Mouse (Mus musculus): ENCODE data around the gene Mrpl58. TPM values are rescaled to one million over a fixed set of nuclear protein-coding genes. Genes with fewer than 3 reads are reported as not detected.

Mrpl58 gene
- polyA plus RNA-seq, 2 experiments = 37.8 to 90.7 TPM

GRCm38 (mm10) chr11:115425671-115426070 lies 22.1 kb downstream of the Mrpl58 start:
- Histone ChIP-seq H3K27me3 (ENCODE audit: control insufficient read depth, insufficient read depth, low read length) (no peaks in the 10 kb centered on the region), H3K9ac (replicated peaks) (no peak overlapping the region), H3K4me1 (replicated peaks; ENCODE audit: control insufficient read depth in 2 of 2, insufficient read depth in 2 of 2, low read length in 1 of 2) (peaks cover 8 to 9% of the 10 kb centered on the region in 2 experiments; a peak in 3 of 4 replicates), H3K4me2 (ENCODE audit: low read depth) (no peak overlapping the region), H3K36me3 (replicated peaks; ENCODE audit: control insufficient read depth, insufficient read depth, low read depth) (no peaks in the 10 kb centered on the region; the same call in 1 of the 2 replicates), H3K9me3 (ENCODE audit: control insufficient read depth, low read length) (no peaks in the 10 kb centered on the region), H3K27ac (no peak overlapping the region), H3K4me3 (ENCODE audit: insufficient read depth in 1 of 2, low read depth in 2 of 2, low read length in 2 of 2) (no peak overlapping the region)
- ATAC-seq (ENCODE audit: insufficient read depth) (no peak), DNase-seq (ENCODE audit: low read depth in 3 of 3, low spot score in 3 of 3) (no peak)
- TF ChIP-seq CTCF (IDR thresholded peaks at IDR 0.05; ENCODE audit: low read depth) (no peak), EP300 (IDR thresholded peaks at IDR 0.05; ENCODE audit: low read depth) (no peak)
- 73% methylated on average over 6 of the region's 6 CpGs for WGBS (ENCODE audit: insufficient replicate concordance)

DNA sequence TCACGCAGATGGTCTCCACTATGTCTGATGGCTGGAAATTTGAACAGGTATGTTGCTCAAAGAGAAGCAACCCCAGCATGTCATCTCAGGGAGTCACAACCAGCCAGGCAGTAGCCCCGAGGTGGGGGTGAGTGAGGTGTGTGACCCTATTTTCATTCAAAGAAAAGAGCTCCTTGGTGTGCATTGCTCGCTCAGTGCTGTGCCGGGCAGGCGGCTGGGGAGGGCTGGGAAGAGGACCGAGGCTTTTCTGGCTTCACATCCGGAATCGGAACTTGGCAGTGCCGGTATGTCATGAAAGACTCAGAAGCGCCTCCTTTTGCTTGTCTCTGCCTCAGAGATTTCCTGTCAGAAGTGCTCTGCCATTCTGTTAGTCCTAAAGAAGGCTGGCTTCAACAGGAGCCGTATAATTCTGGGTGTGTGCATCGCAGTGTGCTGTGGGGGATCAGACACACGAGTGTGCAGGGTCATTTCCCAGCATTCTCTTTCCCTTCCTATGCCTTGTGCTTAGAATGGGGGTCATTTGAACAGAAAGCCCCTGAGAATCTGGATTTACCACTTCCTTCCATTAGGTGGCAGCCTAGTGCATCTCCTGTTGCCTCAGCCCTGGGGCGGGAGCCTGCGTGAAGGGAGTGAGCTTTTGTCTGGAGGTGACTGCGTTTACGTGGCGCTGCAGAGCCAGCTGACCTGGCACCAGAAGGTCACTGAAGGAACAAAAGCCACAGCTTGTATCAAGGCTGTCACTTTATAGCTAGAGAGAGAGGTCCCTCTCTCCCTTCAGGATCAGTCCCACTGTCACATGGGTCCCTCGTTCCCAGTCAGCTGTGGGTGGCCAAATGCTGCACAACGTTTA lies 24.2 kb downstream of the Mrpl58 start:
- no peak for ATAC-seq (ENCODE audit: insufficient read depth)
- H3K27ac ChIP-seq = no peak overlapping the region
- H3K9me3 ChIP-seq (ENCODE audit: control insufficient read depth, low read length) = no peaks in the 10 kb centered on the region
- H3K9ac ChIP-seq (replicated peaks) = no peak overlapping the region
- H3K4me1 ChIP-seq (replicated peaks; ENCODE audit: control insufficient read depth in 2 of 2, insufficient read depth in 2 of 2, low read length in 1 of 2) = 0 out of 4 replicates have a peak, but pooled peaks cover 0 to 1% of the 10 kb centered on the region in 2 experiments
- no peaks in the 10 kb centered on the region for H3K27me3 ChIP-seq (ENCODE audit: control insufficient read depth, insufficient read depth, low read length)
- DNase-seq (ENCODE audit: low read depth in 3 of 3, low spot score in 3 of 3) = peak in 1 of 3 experiments; percentile 45
- WGBS (ENCODE audit: insufficient replicate concordance) = 46% methylated on average over 20 of the region's 20 CpGs
- no peak overlapping the region for H3K4me3 ChIP-seq (ENCODE audit: insufficient read depth in 1 of 2, low read depth in 2 of 2, low read length in 2 of 2)
- no peak for TF ChIP-seq EP300 (IDR thresholded peaks at IDR 0.05; ENCODE audit: low read depth)
- peak; percentile 88 for TF ChIP-seq CTCF (IDR thresholded peaks at IDR 0.05; ENCODE audit: low read depth)
- H3K4me2 ChIP-seq (ENCODE audit: low read depth) = no peak overlapping the region
- H3K36me3 ChIP-seq (replicated peaks; ENCODE audit: control insufficient read depth, insufficient read depth, low read depth) = no peaks in the 10 kb centered on the region; the same call in 1 of the 2 replicates

DNA sequence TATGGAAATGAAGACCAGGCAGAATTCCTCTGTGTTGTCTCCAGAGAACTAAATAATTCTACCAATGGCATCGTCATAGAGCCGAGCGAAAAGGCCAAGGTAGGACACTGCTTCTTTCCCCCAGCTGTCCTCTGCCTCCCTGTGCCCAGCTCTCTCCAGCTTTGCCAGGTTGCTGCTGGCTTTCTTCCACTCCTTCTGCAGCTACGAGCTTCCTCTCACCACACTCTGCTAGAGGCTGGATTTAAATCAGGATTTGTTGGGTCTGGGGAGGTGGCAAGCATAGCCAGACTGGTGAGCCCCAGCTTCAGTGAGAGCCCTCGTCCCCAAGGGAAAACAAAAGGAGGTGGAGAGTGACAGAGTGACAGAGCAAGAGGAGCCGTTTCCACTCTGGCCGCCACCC lies 25.8 kb downstream of the Mrpl58 start:
- DNase-seq (ENCODE audit: low read depth in 3 of 3, low spot score in 3 of 3) = no peak
- no peaks in the 10 kb centered on the region; the same call in 1 of the 2 replicates for H3K36me3 ChIP-seq (replicated peaks; ENCODE audit: control insufficient read depth, insufficient read depth, low read depth)

DNA sequence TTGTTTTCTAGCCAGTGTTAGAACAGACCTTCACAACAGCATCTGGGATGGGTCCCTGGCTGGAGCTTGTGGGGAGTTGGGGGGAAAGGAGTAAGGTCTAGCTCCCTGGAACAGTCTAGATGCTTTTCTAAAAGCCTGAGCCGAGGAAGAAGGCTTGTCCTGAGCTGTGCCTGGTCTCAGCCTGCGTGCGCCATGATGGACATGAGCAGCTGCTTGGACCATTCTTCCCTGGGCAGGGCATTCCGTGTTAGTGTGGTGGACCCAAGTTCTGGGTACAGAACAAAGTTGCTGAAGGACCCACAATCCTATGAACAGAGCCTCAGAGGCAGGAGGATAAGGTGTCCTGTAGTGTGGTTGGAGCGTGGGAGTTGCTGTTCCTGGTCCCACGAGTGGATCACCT lies 27.0 kb downstream of the Mrpl58 start:
- no peak overlapping the region for H3K4me2 ChIP-seq (ENCODE audit: low read depth)
- H3K4me3 ChIP-seq (ENCODE audit: insufficient read depth in 1 of 2, low read depth in 2 of 2, low read length in 2 of 2) = no peak overlapping the region
- 76% methylated on average over 6 of the region's 6 CpGs for WGBS (ENCODE audit: insufficient replicate concordance)
- H3K36me3 ChIP-seq (replicated peaks; ENCODE audit: control insufficient read depth, insufficient read depth, low read depth) = no peaks in the 10 kb centered on the region; the same call in 1 of the 2 replicates
- no peak overlapping the region for H3K27ac ChIP-seq
- no peak overlapping the region for H3K9ac ChIP-seq (replicated peaks)
- TF ChIP-seq EP300 (IDR thresholded peaks at IDR 0.05; ENCODE audit: low read depth) (no peak), CTCF (IDR thresholded peaks at IDR 0.05; ENCODE audit: low read depth) (no peak)
- no peaks in the 10 kb centered on the region for H3K9me3 ChIP-seq (ENCODE audit: control insufficient read depth, low read length)
- H3K27me3 ChIP-seq (ENCODE audit: control insufficient read depth, insufficient read depth, low read length) = peaks cover 3% of the 10 kb centered on the region; the same call in 1 of the 2 replicates
- DNase-seq (ENCODE audit: low read depth in 3 of 3, low spot score in 3 of 3) = no peak
- H3K4me1 ChIP-seq (replicated peaks; ENCODE audit: control insufficient read depth in 2 of 2, insufficient read depth in 2 of 2, low read length in 1 of 2) = peaks cover 0 to 3% of the 10 kb centered on the region in 2 experiments; a peak in 1 of 4 replicates
- no peak for ATAC-seq (ENCODE audit: insufficient read depth)

More for the DNA sequence above, 25.8 kb downstream of the Mrpl58 start:
- WGBS (ENCODE audit: insufficient replicate concordance) = 77% methylated on average over 7 of the region's 7 CpGs
- Histone ChIP-seq H3K27me3 (ENCODE audit: control insufficient read depth, insufficient read depth, low read length) (no peaks in the 10 kb centered on the region), H3K9me3 (ENCODE audit: control insufficient read depth, low read length) (no peaks in the 10 kb centered on the region), H3K4me1 (replicated peaks; ENCODE audit: control insufficient read depth in 2 of 2, insufficient read depth in 2 of 2, low read length in 1 of 2) (0 out of 4 replicates have a peak, but pooled peaks cover 0 to 1% of the 10 kb centered on the region in 2 experiments), H3K27ac (no peak overlapping the region), H3K4me3 (ENCODE audit: insufficient read depth in 1 of 2, low read depth in 2 of 2, low read length in 2 of 2) (no peak overlapping the region), H3K9ac (replicated peaks) (no peak overlapping the region), H3K4me2 (ENCODE audit: low read depth) (no peak overlapping the region)
- no peak for TF ChIP-seq EP300 (IDR thresholded peaks at IDR 0.05; ENCODE audit: low read depth)
- TF ChIP-seq CTCF (IDR thresholded peaks at IDR 0.05; ENCODE audit: low read depth) = no peak
- ATAC-seq (ENCODE audit: insufficient read depth) = no peak

DNA sequence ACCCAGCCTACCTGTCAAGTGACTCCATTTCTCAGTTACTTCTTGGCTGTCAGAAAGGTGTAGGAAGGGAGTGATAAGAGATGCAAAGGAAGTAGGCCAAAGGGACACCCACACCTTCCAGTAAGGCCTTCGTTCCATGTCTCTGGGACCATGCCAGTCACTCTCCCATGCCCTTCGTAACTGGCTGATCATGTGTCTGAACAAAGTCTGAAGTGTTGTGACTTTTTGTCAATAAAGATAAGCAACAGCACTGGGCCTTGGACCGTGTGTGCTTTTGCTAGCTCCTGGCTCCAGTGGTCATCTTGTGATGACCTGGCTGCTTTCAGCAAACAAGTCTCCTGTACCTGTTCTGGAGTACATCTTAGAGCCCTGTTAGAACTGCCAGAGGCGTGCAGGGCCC lies 29.3 kb downstream of the Mrpl58 start:
- TF ChIP-seq EP300 (IDR thresholded peaks at IDR 0.05; ENCODE audit: low read depth) (no peak), CTCF (IDR thresholded peaks at IDR 0.05; ENCODE audit: low read depth) (no peak)

More for the DNA sequence above, 29.3 kb downstream of the Mrpl58 start:
- 57% methylated on average over 4 of the region's 4 CpGs for WGBS (ENCODE audit: insufficient replicate concordance)
- peaks cover 13% of the 10 kb centered on the region for H3K27me3 ChIP-seq (ENCODE audit: control insufficient read depth, insufficient read depth, low read length)
- ATAC-seq (ENCODE audit: insufficient read depth) (no peak), DNase-seq (ENCODE audit: low read depth in 3 of 3, low spot score in 3 of 3) (no peak)
- H3K4me2 ChIP-seq (ENCODE audit: low read depth) = no peak overlapping the region
- no peaks in the 10 kb centered on the region for H3K9me3 ChIP-seq (ENCODE audit: control insufficient read depth, low read length)
- no peak overlapping the region for H3K9ac ChIP-seq (replicated peaks)
- H3K4me1 ChIP-seq (replicated peaks; ENCODE audit: control insufficient read depth in 2 of 2, insufficient read depth in 2 of 2, low read length in 1 of 2) = peaks cover 0 to 7% of the 10 kb centered on the region in 2 experiments; a peak in 2 of 4 replicates
- no peaks in the 10 kb centered on the region; the same call in 1 of the 2 replicates for H3K36me3 ChIP-seq (replicated peaks; ENCODE audit: control insufficient read depth, insufficient read depth, low read depth)
- H3K4me3 ChIP-seq (ENCODE audit: insufficient read depth in 1 of 2, low read depth in 2 of 2, low read length in 2 of 2) = no peak overlapping the region
- H3K27ac ChIP-seq = no peak overlapping the region

Data from liver, embryonic 14.5 days (tissue).